ENCODE assay signal across 13 mouse cellular contexts in the genomic region with DNA sequence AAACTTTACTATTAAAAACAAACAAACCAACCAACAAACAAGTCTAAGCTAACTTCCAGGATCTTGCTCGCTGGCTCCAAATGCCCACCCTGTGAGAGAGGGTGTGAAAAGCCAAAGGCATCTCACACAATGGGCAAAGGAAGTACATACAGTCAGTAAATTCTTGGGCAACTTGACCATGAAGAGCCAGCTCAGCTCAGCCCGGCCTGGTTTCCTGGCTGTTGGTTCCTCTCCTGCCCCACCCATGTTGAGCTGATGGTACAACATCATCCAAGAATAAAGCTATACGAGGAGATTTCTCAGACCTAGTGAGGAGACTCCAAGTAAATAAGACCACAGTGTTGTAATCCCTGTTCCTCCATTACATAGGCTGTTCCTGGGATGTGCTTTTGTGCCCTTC.
"Had no signal": no experiment of that assay in that cellular context is flagged by ENCODE, and none has a peak within 500 bp of the region (broad histone marks: within the 10 kb centered on the region; RNA-seq: fewer than 3 reads in every experiment).

No protein-coding gene starts in this region.

- DNase-seq: lung, adult 18-20 months; lung, embryonic 14.5 days; lung, postnatal 10 days; lung, postnatal 4 days; right cerebral cortex, postnatal 25 days; right cerebral cortex, postnatal 4 days; spleen, adult 18-20 months; thymus, adult 18-20 months; thymus, postnatal 14 days; thymus, postnatal 36 days had no signal

- ATAC-seq: liver, embryonic 12.5 days; midbrain, embryonic 13.5 days; midbrain, embryonic 16.5 days had no signal
